Mouse (Mus musculus) erythroblast, embryonic 14.5 days (primary cell): Measurements from ENCODE around the gene Gm5737.

Experiments used
- GATA1 ChIP-seq: IDR thresholded peaks from 2 replicates; pipeline ENCODE4 v1.6.1; 2012; ENCODE audit warnings: low read length, inconsistent platforms, mixed read lengths
- TAL1 ChIP-seq: IDR thresholded peaks from 3 replicates; pipeline ENCODE4 v1.6.1; 2012; ENCODE audit warnings: low read length, inconsistent platforms, mixed read lengths

GRCm38 (mm10) chr7:120869883-120870282, 57.7 kb downstream of the Gm5737 start:
- TF ChIP-seq GATA1 (no peak), TAL1 (no peak)
